Mouse (Mus musculus) naive thymus-derived CD4-positive, alpha-beta T cell, adult 2 months (primary cell): ENCODE data around the gene Cldn5.

Experiments
- DNase-seq: peaks from one replicate; pipeline ENCODE4 v3.0.0-alpha.2; 2011; ENCODE audit warnings: low read depth

Cldn5 gene

DNA sequence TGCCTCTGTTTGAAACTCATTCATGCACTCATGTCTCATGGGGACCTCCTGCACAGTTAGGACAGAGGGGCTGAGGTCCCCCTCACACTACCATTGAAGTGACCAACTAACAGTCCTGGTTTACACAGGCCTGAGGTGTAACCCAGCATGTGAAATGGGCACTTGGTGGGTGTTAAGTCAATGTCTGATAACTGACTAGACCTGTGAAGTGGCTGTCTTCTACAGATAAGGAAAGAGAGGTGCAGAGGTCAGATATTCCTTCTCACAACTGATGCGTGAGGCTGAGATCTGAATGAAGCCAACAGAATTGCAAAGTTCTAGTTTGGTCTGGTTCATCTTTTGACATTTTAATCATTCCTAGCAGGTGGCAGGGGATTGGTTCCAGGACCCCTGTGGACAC is 8.8 kb downstream of the Cldn5 start:
- no peak for DNase-seq

DNA sequence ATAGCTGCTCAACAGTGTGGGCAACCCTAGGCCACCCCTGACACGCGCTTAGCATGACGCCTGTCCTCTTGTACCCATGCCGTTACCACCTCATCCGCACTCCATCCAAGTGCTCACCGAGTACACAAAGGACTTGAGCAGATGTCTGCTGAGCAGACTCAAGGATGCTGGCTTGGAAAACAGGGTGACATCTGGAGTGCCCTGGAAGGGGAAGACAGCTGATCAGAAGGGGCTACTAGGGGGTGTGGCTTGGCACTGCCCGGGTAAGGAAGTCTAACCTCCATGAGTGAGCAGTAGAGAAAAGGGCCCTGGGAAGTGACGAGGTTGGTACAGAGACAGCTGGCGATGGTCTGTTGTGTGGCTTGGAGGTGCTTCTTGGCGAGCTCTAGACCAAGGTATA is 10.0 kb downstream of the Cldn5 start:
- no peak for DNase-seq

DNA sequence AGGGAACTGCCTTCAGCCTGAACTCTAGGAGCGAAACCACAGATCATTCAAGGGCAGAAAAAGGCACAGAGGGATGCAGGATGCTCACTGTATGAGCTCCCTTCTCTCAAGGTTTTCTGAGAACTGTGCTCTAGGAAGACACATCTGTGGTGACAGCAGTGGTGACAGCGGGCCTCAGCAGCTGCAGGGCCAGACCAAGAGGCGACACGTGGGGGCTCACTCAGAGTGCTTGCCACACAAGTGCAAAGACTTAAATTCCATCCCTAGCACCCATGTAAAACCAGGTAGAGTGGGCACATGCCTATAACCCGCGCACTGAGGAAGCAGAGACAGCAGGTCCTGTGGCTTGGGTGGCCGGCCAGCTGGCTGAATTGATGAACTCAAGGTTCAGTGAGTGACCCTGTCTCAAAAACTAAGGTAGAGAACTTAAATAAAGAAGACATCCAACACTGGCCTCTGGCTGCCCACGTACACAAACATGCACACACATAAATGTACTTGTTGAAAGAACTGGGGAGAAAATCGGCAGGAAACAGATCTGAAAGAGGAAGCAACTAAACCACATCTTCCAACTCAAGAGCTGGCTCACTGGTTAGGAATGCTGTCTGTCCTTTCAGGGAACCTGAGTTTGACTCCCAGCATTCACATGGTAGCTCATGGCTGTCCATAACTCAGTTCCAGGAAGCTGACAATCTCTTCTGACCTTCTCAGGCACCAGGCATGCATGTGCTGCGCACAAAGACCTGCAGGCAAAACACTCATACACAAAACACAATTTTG is 12.2 kb downstream of the Cldn5 start:
- DNase-seq, result no peak

DNA sequence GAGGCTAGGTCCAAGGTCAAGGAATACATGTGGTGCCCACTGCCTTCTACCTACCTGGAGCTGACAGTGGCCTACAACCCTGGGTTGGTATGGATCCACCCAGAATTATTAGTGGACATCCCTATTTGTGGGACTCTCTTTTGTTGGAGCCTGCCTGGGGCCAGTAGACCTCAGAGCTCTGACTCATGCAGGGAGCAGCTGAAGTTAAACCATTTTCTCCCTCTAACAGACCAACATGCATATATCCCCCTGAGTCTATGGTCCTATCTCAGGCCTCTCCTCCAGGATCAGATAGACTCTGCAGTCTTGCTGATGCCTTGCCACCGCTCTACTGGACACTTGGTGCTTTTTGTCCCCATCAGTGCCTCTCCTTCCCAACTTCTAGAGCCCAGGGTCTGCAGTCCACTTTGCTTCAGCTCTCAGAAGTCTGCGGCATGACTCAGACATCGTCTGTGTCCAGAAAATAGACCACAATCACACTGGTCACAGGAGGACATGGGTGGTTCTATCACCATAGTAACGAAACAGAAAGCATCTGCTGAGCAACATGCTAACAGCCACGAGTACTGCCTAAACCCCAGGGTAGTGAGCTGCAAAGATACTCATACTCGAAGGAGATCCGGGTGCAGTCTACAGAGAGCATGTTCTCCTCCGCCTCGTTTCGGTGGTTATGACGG is 18.7 kb downstream of the Cldn5 start:
- DNase-seq, result no peak

DNA sequence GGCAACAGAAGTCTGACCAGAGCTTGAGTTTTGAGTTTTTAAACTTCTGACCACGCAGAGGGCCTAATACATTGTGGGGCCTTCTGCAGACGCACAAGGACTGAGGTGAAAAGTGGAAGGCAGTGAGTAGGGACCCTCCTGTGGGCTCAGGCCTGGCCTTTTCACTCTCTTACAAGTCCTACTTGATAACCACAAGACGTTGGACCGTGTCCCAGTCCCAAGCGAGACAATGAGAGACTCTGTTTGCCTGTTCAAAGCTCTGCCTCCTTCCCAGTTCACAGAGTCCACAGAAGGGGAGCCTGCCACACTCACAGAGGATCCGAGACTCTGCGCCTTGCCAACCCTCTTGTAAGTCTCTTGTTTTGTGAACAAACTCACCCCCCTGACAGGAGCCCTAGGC is 20.0 kb downstream of the Cldn5 start:
- no peak for DNase-seq

DNA sequence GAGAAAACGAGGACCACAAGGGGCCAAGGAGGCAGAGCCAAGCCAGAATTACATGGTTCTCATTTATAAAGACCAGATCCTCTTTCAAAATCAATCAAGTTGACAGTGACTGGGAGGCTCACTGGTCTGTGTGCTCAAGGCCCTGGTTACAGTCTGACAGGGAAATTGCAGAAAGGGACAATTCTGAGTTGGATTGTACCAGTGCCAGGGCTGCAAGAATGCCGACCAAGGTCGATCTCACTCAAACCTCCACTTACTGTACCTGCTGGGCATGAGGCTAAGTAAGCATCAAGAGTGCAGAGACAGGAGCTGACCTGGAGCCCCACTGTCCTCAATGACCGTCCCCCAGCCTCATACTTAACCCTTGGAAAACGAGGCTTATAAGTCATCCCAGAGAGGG is 21.5 kb downstream of the Cldn5 start:
- no peak for DNase-seq

DNA sequence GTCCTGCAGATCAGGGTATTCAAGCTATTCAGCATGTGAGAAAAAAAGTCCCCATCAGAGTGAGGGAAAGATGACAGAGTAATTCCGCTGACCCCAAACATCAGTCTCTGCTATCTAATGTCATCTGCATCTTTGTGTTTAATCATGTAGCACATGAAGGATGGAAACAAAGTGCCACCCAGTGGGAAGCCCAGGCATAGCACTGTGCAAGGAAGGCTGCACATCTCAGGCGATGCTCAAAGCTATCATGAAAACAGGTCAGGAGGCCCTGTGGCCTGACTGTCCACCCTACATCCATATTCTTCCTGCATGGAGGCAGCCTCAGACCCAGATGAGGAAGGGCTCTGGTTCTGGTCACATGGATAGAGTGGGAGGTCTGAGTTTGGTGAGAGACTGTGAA is 22.2 kb downstream of the Cldn5 start:
- no peak for DNase-seq

DNA sequence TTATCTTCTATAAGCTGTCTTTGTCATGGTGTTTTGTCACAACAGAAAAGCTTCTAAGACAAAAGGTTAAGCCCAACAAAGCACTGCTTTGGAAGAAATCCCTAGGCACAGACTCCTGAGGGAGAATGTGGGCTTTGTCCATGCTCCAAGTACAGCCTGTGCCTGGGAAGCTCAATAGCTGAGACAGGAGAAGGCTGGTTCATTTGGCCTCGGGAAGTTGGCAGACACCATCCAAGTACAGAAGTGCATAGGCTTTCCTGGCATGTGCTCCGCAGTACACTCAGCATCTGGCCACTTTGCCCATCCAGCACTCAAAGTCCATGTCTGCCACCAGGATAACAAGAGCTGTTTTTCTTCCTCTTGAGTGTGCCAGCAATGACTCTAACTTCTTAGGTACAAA is 29.1 kb downstream of the Cldn5 start:
- no peak for DNase-seq

DNA sequence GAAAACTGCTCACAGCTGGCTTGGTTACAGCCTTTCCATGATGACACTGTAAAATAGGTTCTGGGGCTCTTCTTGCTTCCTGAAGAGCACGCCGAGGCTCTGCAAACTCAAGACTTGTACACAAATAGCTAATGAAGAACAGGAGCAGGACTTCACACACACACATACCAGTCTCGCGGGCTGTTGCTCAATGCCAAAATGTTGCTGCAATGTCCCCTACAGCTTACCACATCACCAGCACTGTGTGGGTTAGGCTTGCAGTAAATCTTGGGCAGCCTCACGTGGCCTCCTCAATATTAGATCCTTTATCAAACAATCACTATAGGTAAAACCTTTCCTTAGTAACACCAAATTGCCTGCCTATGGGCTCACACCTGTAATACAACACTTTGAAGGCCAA is 32.4 kb downstream of the Cldn5 start:
- no peak for DNase-seq

DNA sequence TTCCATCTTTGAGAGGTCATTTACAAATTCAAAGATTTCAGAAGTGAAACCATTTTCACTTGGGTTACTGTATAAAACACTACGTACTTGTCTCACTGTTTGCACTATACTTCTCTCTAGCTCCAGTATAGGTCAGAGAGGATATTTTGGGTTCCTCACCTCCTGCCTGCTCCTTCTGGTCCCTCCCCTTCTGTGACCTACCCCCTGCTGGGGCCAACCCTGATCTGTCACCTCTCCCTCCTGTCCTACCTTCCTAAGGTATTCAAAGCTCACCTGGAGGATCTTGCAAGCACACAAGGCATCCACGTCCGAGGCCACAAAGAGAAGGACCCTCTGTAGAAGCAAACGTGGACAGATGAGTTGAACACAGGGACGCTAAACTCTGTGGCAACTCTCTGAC is 34.4 kb downstream of the Cldn5 start:
- no peak for DNase-seq

DNA sequence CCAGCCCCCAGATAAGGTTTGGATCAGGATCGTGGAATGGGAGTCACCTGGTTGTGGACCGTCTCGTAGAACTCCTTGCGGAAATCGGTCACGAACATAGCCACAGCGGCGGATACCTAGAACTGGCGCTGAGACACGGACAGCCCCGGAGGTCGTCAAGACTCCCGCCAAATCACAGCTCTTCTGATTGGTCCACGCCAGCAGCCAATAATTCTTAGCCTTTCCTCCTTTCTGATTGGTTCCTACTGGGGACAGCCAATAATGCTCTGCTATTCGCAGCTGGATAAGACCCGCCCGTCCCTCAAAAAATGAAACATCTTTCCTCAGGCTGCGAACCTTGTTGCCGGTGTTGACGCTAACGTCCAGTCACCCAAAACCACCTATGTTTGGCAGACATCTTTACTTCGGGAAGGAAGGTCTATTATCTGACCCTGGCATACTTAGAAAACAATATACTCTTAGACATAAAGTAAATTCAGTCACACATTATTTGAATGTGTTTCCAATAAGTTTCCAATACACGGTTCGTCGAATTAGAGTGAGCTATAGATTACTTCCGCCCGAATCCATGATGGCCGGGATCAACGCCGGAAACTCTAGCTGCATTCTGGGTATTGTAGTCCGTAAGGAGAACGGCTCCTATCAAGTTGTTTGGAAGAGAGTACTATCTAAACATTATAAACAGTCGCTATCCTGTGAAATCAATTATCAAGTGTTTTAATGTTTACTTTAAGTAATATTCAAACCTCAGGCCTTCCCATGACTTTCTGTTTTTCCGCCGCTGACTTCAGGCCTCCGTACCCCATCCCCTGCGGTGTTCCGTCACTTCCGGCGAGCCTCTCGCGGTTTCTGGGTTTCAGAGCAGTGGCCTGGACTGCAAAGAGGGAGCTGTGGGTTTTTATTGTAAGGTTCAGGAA is 35.1 kb downstream of the Cldn5 start, which contains the start of the genes Ufd1 and Cdc45:
Gene Ufd1 (plus strand): TSS at position 312 of the 917 bp plus-strand sequence.
Gene Cdc45 (minus strand): TSS at position 520 of the 917 bp plus-strand sequence.
- peak; percentile 95 for DNase-seq

DNA sequence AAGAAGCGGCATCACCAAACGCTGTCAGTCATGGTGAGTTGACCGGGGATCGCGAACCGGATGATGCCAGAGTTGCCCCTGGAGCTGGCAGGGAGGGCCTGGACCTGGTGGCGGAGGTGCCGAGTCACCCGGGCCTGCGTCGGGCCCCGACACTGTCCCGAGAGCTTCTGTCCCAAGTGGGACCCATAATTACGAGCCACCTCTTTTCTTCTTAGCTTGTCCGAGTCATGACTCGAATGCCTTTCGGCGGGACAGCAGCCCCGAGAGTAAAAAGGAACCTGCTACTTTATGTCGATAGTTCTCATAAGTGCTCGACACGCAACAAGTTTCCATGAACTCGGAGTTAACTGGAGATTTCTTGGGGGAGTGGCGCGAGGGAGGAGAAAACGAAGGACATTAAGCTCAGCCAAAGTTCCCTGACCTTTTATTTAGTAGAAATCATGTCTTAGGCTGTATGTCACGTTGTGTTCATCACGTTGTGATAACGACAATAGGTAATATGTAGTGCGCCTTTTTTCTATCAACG is 35.8 kb downstream of the Cldn5 start:
- no peak for DNase-seq

DNA sequence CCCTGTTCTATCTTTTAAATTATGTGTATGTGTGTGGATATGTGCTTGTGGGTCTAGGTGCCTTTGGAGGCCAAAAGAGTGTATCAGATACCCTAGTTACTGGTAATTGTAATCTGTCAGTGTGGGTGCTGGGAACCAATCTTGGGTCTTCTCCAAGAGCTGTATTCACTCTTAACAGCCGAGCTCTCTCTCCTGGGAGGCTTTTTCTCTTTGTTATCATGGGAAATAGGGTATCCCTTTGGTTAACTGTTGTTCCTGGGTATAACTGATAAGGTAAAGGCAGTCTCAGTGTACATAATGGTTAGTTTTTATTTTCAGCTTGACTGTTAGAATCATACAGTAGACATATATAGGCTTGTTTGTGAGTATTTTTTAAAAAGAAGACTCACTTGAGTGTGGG is 45.7 kb downstream of the Cldn5 start:
- no peak for DNase-seq

DNA sequence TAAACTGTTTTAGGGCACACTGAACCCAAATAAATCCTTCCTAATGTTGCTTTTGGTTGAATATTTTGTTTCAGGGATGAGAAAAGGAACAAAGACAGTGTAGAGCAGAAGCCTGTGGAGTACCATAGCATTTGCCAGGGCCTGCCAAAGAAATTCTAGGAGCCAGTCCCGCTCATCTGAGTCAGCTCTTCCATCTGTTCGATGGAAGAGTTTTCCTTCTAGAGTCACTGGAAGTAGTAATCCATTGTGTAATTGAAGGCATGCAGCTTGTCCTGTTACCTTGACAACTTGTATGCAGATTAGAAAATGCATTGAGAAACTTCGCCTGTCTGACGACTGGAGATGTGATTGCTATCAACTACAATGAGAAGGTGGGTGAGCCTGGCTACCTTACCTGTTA is 46.3 kb downstream of the Cldn5 start:
- DNase-seq, result no peak
